Mouse (Mus musculus): ENCODE data around the gene Hrg.
"Not testable (repeated sequence)": the region's sequence is repeated elsewhere in the genome, so short reads cannot be mapped to it uniquely, and the experiment has no call there.

The Hrg gene

GRCm38 (mm10) chr16:22961073-22961472, 10.2 kb downstream of the Hrg start:
- DNase-seq (ENCODE audit: low read depth) = no peak

DNA sequence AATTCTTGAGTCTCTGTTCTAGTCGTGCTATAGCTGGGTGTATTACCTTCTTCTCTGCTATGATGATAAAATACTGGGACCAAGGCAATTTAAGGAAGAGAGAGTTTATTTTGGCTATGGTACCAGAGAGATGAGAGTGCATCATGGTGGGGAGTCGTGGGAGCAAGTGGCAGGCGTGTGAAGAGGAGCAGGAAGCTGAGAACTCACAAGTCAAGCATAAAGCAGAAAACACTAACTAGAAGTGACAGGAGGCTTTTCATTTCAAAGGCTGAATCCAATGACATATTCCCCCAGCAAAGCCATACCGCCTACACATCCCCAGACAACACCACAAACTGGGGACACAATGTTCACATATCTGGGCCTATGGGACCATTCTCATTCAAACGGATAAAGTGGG, 11.4 kb downstream of the Hrg start:
- no peak for DNase-seq (ENCODE audit: low read depth)

DNA sequence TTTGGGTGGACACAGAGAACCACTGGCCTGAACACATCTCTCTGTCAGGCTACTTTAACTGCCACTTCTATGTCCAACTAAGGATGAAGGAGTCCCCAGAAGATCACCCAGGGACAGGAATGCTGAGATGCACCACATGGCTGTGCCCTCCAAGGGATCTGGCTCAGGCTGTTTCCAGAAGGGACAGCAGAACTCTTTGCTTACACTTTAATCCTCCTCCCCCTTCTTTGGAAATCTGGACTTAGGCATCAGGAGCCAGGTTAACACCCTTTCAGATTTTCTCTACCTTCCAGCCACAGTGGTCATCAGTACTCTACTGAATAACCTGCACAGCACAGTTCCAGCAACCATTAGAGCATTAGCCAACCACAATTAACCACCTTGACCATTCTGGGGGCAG, 12.4 kb downstream of the Hrg start:
- no peak for DNase-seq (ENCODE audit: low read depth)

DNA sequence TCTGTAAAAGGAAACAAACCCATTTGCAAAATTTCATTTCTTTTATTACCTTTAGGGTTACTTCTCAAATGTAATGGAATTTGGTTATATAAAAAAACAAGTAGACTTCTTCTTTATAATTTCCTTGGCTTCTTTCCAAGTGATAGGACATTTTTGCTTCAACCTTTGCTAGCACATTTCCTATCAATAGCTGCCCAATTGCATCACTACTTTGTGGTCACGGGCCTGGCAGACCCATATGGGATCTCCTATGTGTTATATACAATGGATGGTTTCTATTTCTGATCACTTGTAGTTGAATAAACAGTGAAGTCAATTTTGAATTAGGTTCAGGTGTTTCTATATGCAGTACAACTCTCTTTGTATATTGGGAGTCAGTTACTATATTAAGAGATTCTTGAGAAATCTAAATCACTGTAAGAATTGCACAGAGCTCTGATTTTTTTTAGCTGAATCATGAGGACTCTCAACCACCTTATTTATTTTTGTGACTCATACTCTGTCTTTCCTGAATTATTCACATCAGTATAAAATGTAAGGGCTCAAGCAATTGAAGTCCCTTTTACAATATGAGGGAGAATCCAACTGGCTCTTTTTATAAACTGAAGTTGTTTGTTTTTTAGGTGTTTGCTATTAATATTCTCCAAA, 16.6 kb downstream of the Hrg start:
- no peak for DNase-seq (ENCODE audit: low read depth)

GRCm38 (mm10) chr16:22996951-22997350, 46.1 kb downstream of the Hrg start:
- not testable (repeated sequence) for DNase-seq (ENCODE audit: low read depth)
